Mouse (Mus musculus) heart, postnatal 0 days (tissue): ENCODE results near the gene Sdk2. TPM values are rescaled to one million over a fixed set of nuclear protein-coding genes. Genes with fewer than 3 reads are reported as not detected.

ENCODE experiments used
- ATAC-seq: fragments of 200-750 bp; cut with Nextera tagmentation; 2 replicates; pipeline ENCODE4 v1.8.0; 2017; ENCODE audit warnings: low read depth, moderate number of reproducible peaks, moderate library complexity; ENCODE audit not compliant: insufficient read depth
- DNase-seq: peaks from one replicate; pipeline ENCODE4 v3.0.0-alpha.2; 2016; ENCODE audit warnings: low spot score
- H3K27ac ChIP-seq: fragments of 300-500 bp; sonication (generic); 2 replicates; pipeline ENCODE4 v1.5.1; 2014; ENCODE audit warnings: low read depth, mild to moderate bottlenecking
- H3K27me3 ChIP-seq: fragments of 300-500 bp; sonication (generic); 2 replicates; pipeline ENCODE4 v1.6.1; 2014; ENCODE audit warnings: low read length, mixed read lengths; ENCODE audit not compliant: control insufficient read depth, insufficient read depth
- H3K36me3 ChIP-seq: fragments of 300-500 bp; sonication (generic); replicated peaks from 2 replicates; pipeline ENCODE4 v1.6.1; 2014; ENCODE audit warnings: low read length, mixed read lengths; ENCODE audit not compliant: control insufficient read depth, insufficient read depth
- H3K4me1 ChIP-seq: fragments of 300-500 bp; sonication (generic); 2 replicates; pipeline ENCODE4 v1.6.1; 2014; ENCODE audit warnings: antibody characterized with exemption; ENCODE audit not compliant: control insufficient read depth, insufficient read depth
- H3K4me2 ChIP-seq: fragments of 300-500 bp; sonication (generic); 2 replicates; pipeline ENCODE4 v1.6.1; 2014; ENCODE audit warnings: low read depth, mild to moderate bottlenecking, low read length, moderate library complexity
- H3K4me3 ChIP-seq: fragments of 300-500 bp; sonication (generic); 2 replicates; pipeline ENCODE4 v1.5.1; 2014; ENCODE audit warnings: low read depth, low read length
- H3K9ac ChIP-seq: fragments of 300-500 bp; sonication (generic); replicated peaks from 2 replicates; pipeline ENCODE4 v1.6.1; 2014; ENCODE audit warnings: low read depth, low read length, mixed read lengths
- H3K9me3 ChIP-seq: fragments of 300-500 bp; sonication (generic); replicated peaks from 2 replicates; pipeline ENCODE4 v1.6.1; 2016; ENCODE audit warnings: low read length; ENCODE audit not compliant: control insufficient read depth
- CTCF ChIP-seq: IDR thresholded peaks from 2 replicates; pipeline ENCODE4 v1.5.1; 2016; ENCODE audit warnings: antibody characterized with exemption, control low read depth, low read depth
- EP300 ChIP-seq: IDR thresholded peaks from 2 replicates; pipeline ENCODE4 v1.6.1; 2016; ENCODE audit warnings: antibody characterized with exemption, low read depth
- WGBS: fragments of 180-500 bp; shearing (Covaris S2); extraction: QIAGEN DNeasy Blood & Tissue Kit; methylation state at CpG from one replicate; pipeline ENCODE4 v1.1.7; 2014; 5-methylcytosine and 5-hydroxymethylcytosine counted together
- polyA plus RNA-seq: library from polyadenylated mRNA; unstranded; fragments of >200 nt; fragmentation: Nextera tagmentation; extraction: Ambion mirVana; gene quantifications from 2 replicates; pipeline ENCODE4 v1.2.1, GENCODE M21; 2015
- total RNA-seq: library from RNA; depleted of rRNA; stranded (reverse); fragments of >200 nt; gene quantifications from 2 replicates; pipeline ENCODE4 v1.2.3, GENCODE M21; 2014; ENCODE audit warnings: low replicate concordance

The Sdk2 gene
- total and polyA plus RNA-seq, 2 experiments from 2014 or later = 0.27 to 1.9 TPM

DNA sequence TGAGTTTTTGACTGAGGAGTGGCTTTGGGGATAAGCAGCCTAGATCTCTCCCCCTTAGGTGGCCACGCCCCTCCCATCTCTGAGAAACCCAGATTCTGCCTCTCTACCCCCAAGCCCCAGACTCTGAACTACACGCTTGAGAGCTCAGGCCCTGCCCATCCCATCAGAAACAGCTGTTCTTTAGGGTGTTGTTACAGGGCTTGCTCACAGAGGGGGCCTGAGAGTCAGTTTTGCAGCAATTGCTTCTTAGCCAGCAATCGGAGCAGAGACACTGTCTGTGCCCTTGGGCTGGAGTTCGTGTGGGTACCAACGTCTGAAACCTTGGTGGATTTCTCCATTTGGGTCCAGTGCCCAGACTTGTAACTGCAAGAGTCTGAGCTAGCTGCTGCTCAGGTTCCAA is 1.5 kb upstream of the Sdk2 start:
- Histone ChIP-seq H3K27ac (no peak overlapping the region), H3K9ac (no peak overlapping the region), H3K27me3 (peaks cover 57% of the 10 kb centered on the region), H3K4me2 (no peak overlapping the region), H3K9me3 (no peaks in the 10 kb centered on the region), H3K4me1 (peaks cover 4% of the 10 kb centered on the region; the same call in 1 of the 2 replicates), H3K4me3 (no peak overlapping the region), H3K36me3 (no peaks in the 10 kb centered on the region)
- ATAC-seq = peak; percentile 49
- peak; percentile 70 for DNase-seq
- no peak for TF ChIP-seq EP300
- peak; percentile 63 for TF ChIP-seq CTCF
- WGBS = 3% methylated on average over 5 of the region's 5 CpGs

- Histone ChIP-seq H3K27ac (peak overlapping the region; percentile 27), H3K36me3 (no peaks in the 10 kb centered on the region), H3K4me2 (peak overlapping the region; percentile 92), H3K27me3 (peaks cover 71% of the 10 kb centered on the region), H3K9me3 (no peaks in the 10 kb centered on the region), H3K4me1 (peaks cover 8% of the 10 kb centered on the region; the same call in 1 of the 2 replicates), H3K9ac (peak overlapping the region; percentile 24), H3K4me3 (peak overlapping the region; percentile 61)
- DNase-seq = no peak
- TF ChIP-seq EP300 (no peak), CTCF (no peak)
- under 1% methylated on average over 79 of the region's 90 CpGs for WGBS
- no peak for ATAC-seq
Measured at GRCm38 (mm10) chr11:114066098-114066950, 522 bp downstream of the Sdk2 start.

DNA sequence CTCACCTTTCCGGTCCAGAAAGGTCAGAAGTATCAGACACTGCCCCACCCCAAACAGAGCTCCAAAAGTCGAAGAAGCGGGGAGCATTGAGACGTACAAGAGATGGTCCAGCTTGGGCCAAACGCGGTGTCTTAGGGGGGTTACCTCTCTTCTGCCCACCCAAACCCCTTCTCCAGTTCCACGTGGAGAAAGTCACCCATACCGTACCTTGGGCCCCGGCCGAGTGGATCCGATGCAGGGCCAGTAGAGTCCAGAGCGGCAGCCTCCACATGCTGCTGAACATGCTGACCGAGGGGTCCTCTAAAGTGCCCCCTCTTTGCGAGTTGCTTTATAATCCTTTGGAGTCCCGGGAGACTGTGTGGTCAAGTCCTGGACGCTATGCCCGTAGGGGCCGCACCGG is 1.2 kb downstream of the Sdk2 start:
- DNase-seq (no peak), ATAC-seq (no peak)
- H3K4me1 ChIP-seq = peaks cover 8% of the 10 kb centered on the region; the same call in 1 of the 2 replicates
- H3K4me3 ChIP-seq = peak overlapping the region; percentile 61
- 0 out of 2 replicates have a peak overlapping the region, but pooled peaks have one; percentile 24 for H3K9ac ChIP-seq
- peak overlapping the region; percentile 92 for H3K4me2 ChIP-seq
- H3K9me3 ChIP-seq = no peaks in the 10 kb centered on the region
- peaks cover 71% of the 10 kb centered on the region for H3K27me3 ChIP-seq
- 2% methylated on average over 19 of the region's 19 CpGs for WGBS
- no peak overlapping the region for H3K27ac ChIP-seq
- no peaks in the 10 kb centered on the region for H3K36me3 ChIP-seq
- TF ChIP-seq EP300 (no peak), CTCF (no peak)

DNA sequence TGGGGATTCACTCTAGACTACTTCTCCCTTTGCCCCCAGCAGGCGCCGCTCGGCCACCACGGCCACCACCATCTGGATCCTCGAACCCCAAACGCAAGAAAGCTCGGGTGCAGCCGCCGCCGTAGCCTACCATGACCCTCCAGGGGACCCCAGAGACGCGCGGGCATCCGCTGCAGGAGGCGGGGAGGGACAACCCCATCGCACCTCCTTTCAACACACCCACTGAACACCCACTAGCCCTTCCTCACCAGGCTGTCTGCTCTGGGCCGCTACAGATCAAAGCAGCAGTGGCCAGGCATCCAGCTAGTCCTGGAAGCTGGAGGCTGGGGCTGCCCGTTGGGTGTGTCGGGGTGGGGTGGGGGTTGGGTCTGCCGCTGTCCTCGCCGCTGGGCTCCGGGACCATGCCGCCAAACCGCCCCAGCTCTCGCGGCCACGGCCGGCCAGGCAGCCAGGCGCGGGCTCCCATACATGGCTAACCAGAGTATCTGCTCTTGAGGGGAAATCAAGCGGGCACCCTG is 1.9 kb downstream of the Sdk2 start:
- WGBS = 4% methylated on average over 30 of the region's 32 CpGs
- H3K36me3 ChIP-seq = no peaks in the 10 kb centered on the region
- peaks cover 8% of the 10 kb centered on the region; the same call in 1 of the 2 replicates for H3K4me1 ChIP-seq
- no peaks in the 10 kb centered on the region for H3K9me3 ChIP-seq
- peaks cover 71% of the 10 kb centered on the region for H3K27me3 ChIP-seq
- peak overlapping the region; percentile 92 for H3K4me2 ChIP-seq
- DNase-seq (no peak), ATAC-seq (no peak)
- TF ChIP-seq EP300 (no peak), CTCF (no peak)
- no peak overlapping the region for H3K9ac ChIP-seq
- no peak overlapping the region for H3K27ac ChIP-seq
- H3K4me3 ChIP-seq = peak overlapping the region; percentile 61

DNA sequence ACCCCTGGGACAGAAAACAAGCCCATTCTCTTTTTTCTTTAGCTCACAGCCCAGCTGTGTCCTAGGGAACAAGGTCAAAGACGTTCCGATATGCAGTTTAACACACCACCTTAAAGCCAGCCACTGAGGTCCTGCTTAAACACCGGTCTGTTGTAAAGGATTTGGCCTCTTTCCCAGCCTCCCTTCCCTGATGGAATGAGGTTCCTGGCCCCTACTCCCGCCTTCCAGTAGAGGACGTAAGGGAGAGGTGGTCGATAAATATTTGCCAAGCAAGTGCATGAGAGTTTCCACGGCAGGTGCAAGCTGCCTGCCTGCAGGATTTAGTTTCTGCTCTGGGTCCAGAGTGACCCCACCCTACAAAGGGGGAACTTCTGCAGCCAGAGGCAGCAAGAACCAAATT is 4.9 kb downstream of the Sdk2 start:
- TF ChIP-seq EP300 = no peak
- no peak for TF ChIP-seq CTCF
- no peak overlapping the region for H3K4me2 ChIP-seq
- peaks cover 8% of the 10 kb centered on the region; the same call in 1 of the 2 replicates for H3K4me1 ChIP-seq
- no peak for DNase-seq
- H3K27ac ChIP-seq = no peak overlapping the region
- H3K4me3 ChIP-seq = no peak overlapping the region
- no peak overlapping the region for H3K9ac ChIP-seq
- no peaks in the 10 kb centered on the region for H3K9me3 ChIP-seq
- no peaks in the 10 kb centered on the region for H3K36me3 ChIP-seq
- 28% methylated on average over 7 of the region's 7 CpGs for WGBS
- no peak for ATAC-seq
- H3K27me3 ChIP-seq = peaks cover 45% of the 10 kb centered on the region
